Mouse (Mus musculus) olfactory bulb, adult 2 months (tissue): ENCODE data around the gene Tmem178. TPM values are rescaled to one million over a fixed set of nuclear protein-coding genes. Genes with fewer than 3 reads are reported as not detected.

Source experiments
- H3K27ac ChIP-seq: fragments of 200-500 bp; 2 replicates; pipeline ENCODE4 v1.5.1; 2012; ENCODE audit warnings: low read depth, low read length; ENCODE audit not compliant: insufficient read depth
- H3K4me1 ChIP-seq: fragments of 200-500 bp; 2 replicates; pipeline ENCODE4 v1.6.1; 2012; ENCODE audit warnings: low read length; ENCODE audit not compliant: control insufficient read depth, insufficient read depth
- H3K4me3 ChIP-seq: fragments of 200-500 bp; 2 replicates; pipeline ENCODE4 v1.5.1; 2012; ENCODE audit warnings: mild to moderate bottlenecking, low read depth, low read length, moderate library complexity; ENCODE audit not compliant: insufficient read depth
- CTCF ChIP-seq: fragments of 200-500 bp; IDR thresholded peaks from 2 replicates; pipeline ENCODE4 v1.5.1; 2012; ENCODE audit warnings: low read depth, mild to moderate bottlenecking, low read length, moderate library complexity; ENCODE audit not compliant: insufficient read depth
- POLR2A ChIP-seq: fragments of 200-500 bp; IDR thresholded peaks from 2 replicates; pipeline ENCODE4 v1.6.1; 2012; ENCODE audit warnings: mild to moderate bottlenecking, low read depth, low read length, moderate library complexity; ENCODE audit not compliant: insufficient read depth
- WGBS: fragments of 180-500 bp; shearing (Covaris S2); methylation state at CpG from one replicate; pipeline ENCODE4 v1.1.7; 2018; 5-methylcytosine and 5-hydroxymethylcytosine counted together
- polyA plus RNA-seq: library from polyadenylated mRNA; stranded (reverse); fragments of >200 nt; gene quantifications from 2 replicates; pipeline ENCODE4 v1.2.4, GENCODE M21; 2012; ENCODE audit warnings: low replicate concordance; ENCODE audit not compliant: missing spikeins, insufficient read depth, insufficient read length

Gene Tmem178
- polyA plus RNA-seq, 1 experiment, result not detected

- Histone ChIP-seq H3K4me3 (no peak overlapping the region), H3K27ac (no peak overlapping the region), H3K4me1 (0 out of 2 replicates have a peak, but pooled peaks cover 2% of the 10 kb centered on the region)
- TF ChIP-seq POLR2A, result no peak
- no peak for TF ChIP-seq CTCF
- WGBS, result 93% methylated on average over 3 of the region's 3 CpGs
Observed at GRCm38 (mm10) chr17:81031830-81032442, 87.5 kb downstream of the Tmem178 start.

DNA sequence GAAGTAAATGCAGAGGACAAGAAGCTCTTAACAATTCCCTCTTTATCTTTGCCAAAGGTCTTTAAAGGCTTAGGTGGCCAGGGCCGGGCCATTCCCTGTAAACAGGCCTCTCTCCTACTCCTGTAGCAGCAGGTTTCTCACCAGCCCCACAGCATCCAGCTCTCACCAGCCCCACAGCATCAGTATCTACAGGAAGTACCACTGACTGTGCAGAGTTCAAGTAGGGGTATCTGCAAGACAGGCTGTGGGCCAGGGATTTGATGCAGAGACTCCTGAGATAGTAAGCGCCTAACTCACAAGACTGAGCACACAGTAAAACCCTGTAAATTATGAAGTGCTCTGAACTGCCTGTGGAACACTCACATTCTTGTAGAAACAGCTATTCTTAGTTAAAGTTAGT, 88.5 kb downstream of the Tmem178 start:
- no peak for TF ChIP-seq POLR2A
- TF ChIP-seq CTCF, result no peak
- Histone ChIP-seq H3K4me1 (no peaks in the 10 kb centered on the region), H3K27ac (no peak overlapping the region), H3K4me3 (no peak overlapping the region)
- WGBS, result 79% methylated on average over 2 of the region's 2 CpGs

- no peaks in the 10 kb centered on the region; the same call in 1 of the 2 replicates for H3K4me1 ChIP-seq
- TF ChIP-seq POLR2A (no peak), CTCF (no peak)
- H3K27ac ChIP-seq, result no peak overlapping the region
- 88% methylated on average over 5 of the region's 5 CpGs for WGBS
- no peak overlapping the region for H3K4me3 ChIP-seq
Observed at GRCm38 (mm10) chr17:81035354-81035753, 90.9 kb downstream of the Tmem178 start.

DNA sequence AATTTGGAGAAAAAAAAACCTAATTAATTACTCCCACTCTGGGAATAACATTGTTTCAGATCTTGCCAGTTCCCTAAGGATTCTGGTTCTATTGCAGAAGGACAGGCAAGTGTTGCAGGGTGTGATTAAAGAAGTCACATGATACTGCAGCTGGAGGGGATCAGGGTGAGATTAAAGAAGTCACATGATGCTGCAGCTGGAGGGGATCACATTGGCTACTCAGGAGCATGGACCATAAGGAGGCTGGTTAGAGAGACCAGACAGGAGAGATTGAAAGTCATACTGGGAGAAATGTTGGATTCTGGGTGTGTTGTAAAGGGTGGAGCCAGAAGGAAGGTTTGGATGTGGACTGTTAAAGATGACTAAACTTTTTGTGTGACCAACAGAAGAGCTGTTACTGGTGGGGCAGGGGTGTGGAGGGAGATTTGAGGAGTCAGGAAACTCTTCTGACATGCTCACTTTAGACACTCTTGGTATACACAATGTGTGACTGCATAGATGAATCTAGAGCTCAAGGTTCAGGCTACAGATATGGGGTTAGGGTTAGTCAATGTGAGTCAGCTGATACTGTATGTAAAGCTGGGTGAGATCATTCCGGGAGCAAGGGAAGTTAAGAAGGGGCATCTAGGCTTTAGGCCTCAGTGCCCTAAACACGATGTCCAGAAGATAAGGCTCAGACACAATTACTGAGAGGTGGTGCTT, 94.4 kb downstream of the Tmem178 start:
- H3K4me3 ChIP-seq, result no peak overlapping the region
- no peaks in the 10 kb centered on the region; the same call in 1 of the 2 replicates for H3K4me1 ChIP-seq
- H3K27ac ChIP-seq, result no peak overlapping the region
- WGBS, result 95% methylated on average over 2 of the region's 2 CpGs
- TF ChIP-seq CTCF (no peak), POLR2A (no peak)

DNA sequence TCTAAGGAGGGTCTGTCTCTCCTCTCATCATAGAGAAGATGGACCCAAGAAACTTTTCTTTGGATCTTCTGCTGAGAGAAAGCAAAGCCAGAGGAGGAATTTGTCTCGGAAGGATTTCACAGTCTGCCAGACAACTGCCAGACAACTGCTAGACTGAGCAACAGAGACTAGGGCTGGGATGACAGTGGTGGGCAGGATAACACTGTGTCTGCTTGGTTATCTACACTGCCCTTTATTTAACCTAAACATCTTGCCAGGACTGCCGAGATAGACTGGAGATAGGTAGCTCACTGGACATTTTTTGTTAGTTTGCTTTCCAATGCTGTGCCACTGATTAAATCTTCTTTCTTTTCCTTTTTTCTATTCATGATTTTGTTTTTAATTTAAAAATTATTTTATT, 97.2 kb downstream of the Tmem178 start:
- TF ChIP-seq CTCF (no peak), POLR2A (no peak)
- 93% methylated on average over 2 of the region's 2 CpGs for WGBS
- Histone ChIP-seq H3K4me1 (no peaks in the 10 kb centered on the region; the same call in 1 of the 2 replicates), H3K4me3 (no peak overlapping the region), H3K27ac (no peak overlapping the region)

GRCm38 (mm10) chr17:81044356-81044755, 99.9 kb downstream of the Tmem178 start:
- Histone ChIP-seq H3K4me1 (no peaks in the 10 kb centered on the region), H3K27ac (no peak overlapping the region), H3K4me3 (no peak overlapping the region)
- 65% methylated on average over 3 of the region's 3 CpGs for WGBS
- TF ChIP-seq POLR2A (no peak), CTCF (no peak)

- Histone ChIP-seq H3K4me3 (no peak overlapping the region), H3K4me1 (no peaks in the 10 kb centered on the region), H3K27ac (no peak overlapping the region)
- 96% methylated on average over 6 of the region's 6 CpGs for WGBS
- TF ChIP-seq POLR2A (no peak), CTCF (no peak)
Observed at GRCm38 (mm10) chr17:81045115-81045514, 100.7 kb downstream of the Tmem178 start.

- Histone ChIP-seq H3K4me3 (no peak overlapping the region), H3K4me1 (no peaks in the 10 kb centered on the region), H3K27ac (no peak overlapping the region)
- WGBS, result 87% methylated on average over 9 of the region's 9 CpGs
- TF ChIP-seq POLR2A (no peak), CTCF (no peak)
Observed at GRCm38 (mm10) chr17:81045525-81046150, 101.2 kb downstream of the Tmem178 start.
